Mouse (Mus musculus) liver, adult 2 months (tissue): ENCODE data around the gene Slc34a3.

ENCODE experiments used
- CTCF ChIP-seq: fragments of 200-500 bp; IDR thresholded peaks from 2 replicates; pipeline ENCODE4 v1.5.1; 2011; ENCODE audit warnings: low read depth, low read length, control low read depth
- POLR2A ChIP-seq: fragments of 200-500 bp; IDR thresholded peaks from 2 replicates; pipeline ENCODE4 v1.6.1; 2011; ENCODE audit warnings: low read length, control low read depth; ENCODE audit not compliant: insufficient read depth; ENCODE audit errors: extremely low read depth

GRCm38 (mm10) chr2:25195211-25196156 is 38.7 kb downstream of the Slc34a3 start:
- TF ChIP-seq CTCF, result no peak
- no peak for TF ChIP-seq POLR2A
